Mouse (Mus musculus): ENCODE measurements around the gene Arhgap8. TPM values are rescaled to one million over a fixed set of nuclear protein-coding genes. Genes with fewer than 3 reads are reported as not detected.

Arhgap8 gene
- 0.46 TPM in 1 of 2 replicates, not detected in the other for polyA plus RNA-seq (2014; fragmentation: Nextera tagmentation; extraction: Ambion mirVana)

- 2% methylated on average over 22 of the region's 24 CpGs for WGBS
- no peak for DNase-seq
- ATAC-seq (ENCODE audit: low FRiP score, low TSS enrichment) = no peak
Observed at GRCm38 (mm10) chr15:84719791-84720190, at the start of gene Arhgap8. Gene Arhgap8, plus strand, starts transcription at chr15:84720052.

GRCm38 (mm10) chr15:84670657-84671055 is 49.2 kb upstream of the Arhgap8 start:
- Histone ChIP-seq H3K4me2 (ENCODE audit: low read length) (no peak overlapping the region), H3K27me3 (ENCODE audit: control insufficient read depth, insufficient read depth, low read length) (no peaks in the 10 kb centered on the region), H3K27ac (replicated peaks; ENCODE audit: low read depth, low read length) (no peak overlapping the region), H3K9ac (replicated peaks; ENCODE audit: low read length) (no peak overlapping the region), H3K4me3 (replicated peaks; ENCODE audit: low read depth, low read length) (no peak overlapping the region), H3K36me3 (ENCODE audit: control insufficient read depth, insufficient read depth, low read length) (no peaks in the 10 kb centered on the region), H3K4me1 (ENCODE audit: control insufficient read depth, insufficient read depth, low read length) (no peaks in the 10 kb centered on the region), H3K9me3 (ENCODE audit: control insufficient read depth, low read length) (no peaks in the 10 kb centered on the region)
- DNase-seq (no peak), ATAC-seq (ENCODE audit: low FRiP score, low TSS enrichment) (no peak)
- 85% methylated on average over 4 of the region's 4 CpGs for WGBS

More at GRCm38 (mm10) chr15:84719791-84720190, at the start of gene Arhgap8:
- Histone ChIP-seq H3K9me3 (ENCODE audit: control insufficient read depth, low read length) (no peaks in the 10 kb centered on the region), H3K4me1 (ENCODE audit: control insufficient read depth, insufficient read depth, low read length) (0 out of 2 replicates have a peak, but pooled peaks cover 9% of the 10 kb centered on the region), H3K9ac (replicated peaks; ENCODE audit: low read length) (no peak within 1 kb of the TSS), H3K36me3 (ENCODE audit: control insufficient read depth, insufficient read depth, low read length) (no peaks in the 10 kb centered on the region), H3K4me2 (ENCODE audit: low read length) (peak within 1 kb of the TSS; percentile 22), H3K4me3 (replicated peaks; ENCODE audit: low read depth, low read length) (0 out of 2 replicates have a peak within 1 kb of the TSS, but pooled peaks have one; percentile 2), H3K27ac (replicated peaks; ENCODE audit: low read depth, low read length) (no peak within 1 kb of the TSS), H3K27me3 (ENCODE audit: control insufficient read depth, insufficient read depth, low read length) (peaks cover 26% of the 10 kb centered on the region)

DNA sequence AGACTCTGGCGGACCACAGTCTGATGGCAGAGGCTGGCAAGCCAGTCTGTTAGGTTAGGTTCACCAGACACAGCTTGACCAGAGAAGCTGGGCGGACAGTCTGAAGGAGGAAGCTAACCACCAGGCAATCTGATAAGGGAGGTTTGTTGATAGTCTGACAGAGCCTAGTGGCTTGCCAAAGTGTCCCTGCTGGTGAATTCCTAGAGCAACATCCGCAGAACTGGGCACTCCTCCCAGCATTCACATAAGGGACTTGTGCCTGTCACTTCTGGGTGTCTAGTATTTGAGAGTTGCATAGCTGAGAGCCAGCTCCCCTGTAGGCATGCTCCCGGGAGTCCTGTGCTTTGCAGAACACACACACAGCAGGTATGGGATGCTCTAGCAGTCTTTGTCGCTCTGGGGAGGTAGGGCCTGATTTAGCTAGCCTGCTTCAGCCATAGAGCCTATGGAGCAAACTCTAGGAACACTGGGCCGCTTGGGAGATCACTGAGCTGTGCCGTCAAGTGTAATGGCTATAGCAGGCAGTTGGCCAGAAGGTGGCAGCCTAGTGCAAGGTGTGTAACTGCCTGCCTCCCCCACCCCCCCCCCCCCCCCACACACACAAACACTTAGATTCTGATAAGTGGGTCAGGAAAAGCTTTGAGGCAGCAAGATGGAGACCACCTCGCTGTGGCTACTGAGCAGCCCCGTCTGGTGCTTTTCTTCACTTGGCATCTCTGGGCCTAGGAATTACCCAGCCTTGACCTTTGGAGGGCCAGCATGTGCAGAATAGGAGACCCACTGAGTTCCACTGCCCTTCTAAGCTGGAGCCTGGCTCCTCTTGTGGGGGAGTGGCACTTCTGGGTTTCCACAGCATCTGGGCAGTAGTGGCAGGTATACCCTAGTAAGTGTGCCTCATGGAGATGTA is 48.2 kb upstream of the Arhgap8 start:
- H3K9me3 ChIP-seq (ENCODE audit: control insufficient read depth, low read length) = no peaks in the 10 kb centered on the region
- H3K27ac ChIP-seq (replicated peaks; ENCODE audit: low read depth, low read length) = no peak overlapping the region
- H3K4me2 ChIP-seq (ENCODE audit: low read length) = no peak overlapping the region
- H3K27me3 ChIP-seq (ENCODE audit: control insufficient read depth, insufficient read depth, low read length) = no peaks in the 10 kb centered on the region
- ATAC-seq (ENCODE audit: low FRiP score, low TSS enrichment) = no peak
- no peak overlapping the region for H3K4me3 ChIP-seq (replicated peaks; ENCODE audit: low read depth, low read length)
- no peaks in the 10 kb centered on the region for H3K36me3 ChIP-seq (ENCODE audit: control insufficient read depth, insufficient read depth, low read length)
- DNase-seq = peak; percentile 67
- no peak overlapping the region for H3K9ac ChIP-seq (replicated peaks; ENCODE audit: low read length)
- WGBS = 50% methylated on average over 9 of the region's 9 CpGs
- H3K4me1 ChIP-seq (ENCODE audit: control insufficient read depth, insufficient read depth, low read length) = no peaks in the 10 kb centered on the region

GRCm38 (mm10) chr15:84672308-84672615 is 47.6 kb upstream of the Arhgap8 start:
- no peak for ATAC-seq (ENCODE audit: low FRiP score, low TSS enrichment)
- Histone ChIP-seq H3K4me1 (ENCODE audit: control insufficient read depth, insufficient read depth, low read length) (no peaks in the 10 kb centered on the region), H3K36me3 (ENCODE audit: control insufficient read depth, insufficient read depth, low read length) (no peaks in the 10 kb centered on the region), H3K4me2 (ENCODE audit: low read length) (no peak overlapping the region), H3K9ac (replicated peaks; ENCODE audit: low read length) (no peak overlapping the region), H3K27me3 (ENCODE audit: control insufficient read depth, insufficient read depth, low read length) (no peaks in the 10 kb centered on the region), H3K9me3 (ENCODE audit: control insufficient read depth, low read length) (no peaks in the 10 kb centered on the region), H3K27ac (replicated peaks; ENCODE audit: low read depth, low read length) (no peak overlapping the region), H3K4me3 (replicated peaks; ENCODE audit: low read depth, low read length) (no peak overlapping the region)
- WGBS = 86% methylated on average over 4 of the region's 4 CpGs
- DNase-seq = no peak

GRCm38 (mm10) chr15:84672616-84673015 is 47.2 kb upstream of the Arhgap8 start:
- Histone ChIP-seq H3K4me2 (ENCODE audit: low read length) (no peak overlapping the region), H3K4me3 (replicated peaks; ENCODE audit: low read depth, low read length) (no peak overlapping the region), H3K9ac (replicated peaks; ENCODE audit: low read length) (no peak overlapping the region), H3K27me3 (ENCODE audit: control insufficient read depth, insufficient read depth, low read length) (no peaks in the 10 kb centered on the region), H3K4me1 (ENCODE audit: control insufficient read depth, insufficient read depth, low read length) (no peaks in the 10 kb centered on the region), H3K27ac (replicated peaks; ENCODE audit: low read depth, low read length) (no peak overlapping the region), H3K9me3 (ENCODE audit: control insufficient read depth, low read length) (no peaks in the 10 kb centered on the region), H3K36me3 (ENCODE audit: control insufficient read depth, insufficient read depth, low read length) (no peaks in the 10 kb centered on the region)
- no peak for DNase-seq
- WGBS = 68% methylated on average over 3 of the region's 3 CpGs
- ATAC-seq (ENCODE audit: low FRiP score, low TSS enrichment) = no peak

DNA sequence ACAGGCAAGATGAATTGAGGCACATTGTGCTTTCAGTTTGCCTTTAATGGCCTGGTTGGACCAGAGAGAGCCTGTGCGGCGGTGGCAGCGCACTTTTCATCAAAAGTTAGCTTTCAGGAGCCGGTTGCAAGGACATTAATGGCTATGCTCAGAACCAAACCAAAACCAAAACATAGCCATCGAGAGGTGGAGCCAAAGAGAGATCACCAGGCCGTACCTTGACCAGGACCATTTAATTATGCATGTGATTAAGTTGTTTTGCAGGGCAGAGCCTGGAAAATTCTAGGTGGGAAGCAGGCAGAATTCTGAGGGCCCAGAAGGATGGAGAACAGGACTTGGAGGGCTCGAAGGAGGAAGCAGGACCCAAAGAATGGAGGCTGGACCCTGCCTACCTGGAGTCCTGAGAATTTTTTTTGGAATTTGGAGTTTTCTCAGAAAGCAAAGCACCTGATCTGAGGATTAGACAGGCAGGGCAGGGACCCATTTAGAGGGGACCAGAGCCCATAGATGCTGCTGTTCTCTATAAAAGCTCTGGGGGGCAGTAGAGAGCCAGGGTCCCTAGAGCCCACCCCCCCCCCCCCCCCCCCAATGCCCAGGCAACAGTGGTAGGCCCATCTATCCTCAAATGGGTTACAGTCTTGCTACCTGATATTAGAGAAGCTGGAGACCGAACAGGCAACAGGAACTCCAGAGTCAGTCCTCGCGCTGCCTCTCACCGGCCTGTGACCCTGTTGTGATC is 45.4 kb upstream of the Arhgap8 start:
- Histone ChIP-seq H3K4me3 (replicated peaks; ENCODE audit: low read depth, low read length) (no peak overlapping the region), H3K27me3 (ENCODE audit: control insufficient read depth, insufficient read depth, low read length) (no peaks in the 10 kb centered on the region), H3K9me3 (ENCODE audit: control insufficient read depth, low read length) (no peaks in the 10 kb centered on the region), H3K27ac (replicated peaks; ENCODE audit: low read depth, low read length) (no peak overlapping the region), H3K9ac (replicated peaks; ENCODE audit: low read length) (no peak overlapping the region), H3K36me3 (ENCODE audit: control insufficient read depth, insufficient read depth, low read length) (no peaks in the 10 kb centered on the region), H3K4me1 (ENCODE audit: control insufficient read depth, insufficient read depth, low read length) (no peaks in the 10 kb centered on the region), H3K4me2 (ENCODE audit: low read length) (no peak overlapping the region)
- no peak for DNase-seq
- no peak for ATAC-seq (ENCODE audit: low FRiP score, low TSS enrichment)
- 86% methylated on average over 11 of the region's 11 CpGs for WGBS

GRCm38 (mm10) chr15:84675317-84675716 is 44.5 kb upstream of the Arhgap8 start:
- ATAC-seq (ENCODE audit: low FRiP score, low TSS enrichment) (no peak), DNase-seq (no peak)
- H3K4me3 ChIP-seq (replicated peaks; ENCODE audit: low read depth, low read length) = no peak overlapping the region
- no peak overlapping the region for H3K27ac ChIP-seq (replicated peaks; ENCODE audit: low read depth, low read length)
- 76% methylated on average over 8 of the region's 8 CpGs for WGBS
- H3K27me3 ChIP-seq (ENCODE audit: control insufficient read depth, insufficient read depth, low read length) = peaks cover 6% of the 10 kb centered on the region
- H3K9ac ChIP-seq (replicated peaks; ENCODE audit: low read length) = no peak overlapping the region
- H3K9me3 ChIP-seq (ENCODE audit: control insufficient read depth, low read length) = no peaks in the 10 kb centered on the region
- H3K36me3 ChIP-seq (ENCODE audit: control insufficient read depth, insufficient read depth, low read length) = no peaks in the 10 kb centered on the region
- no peaks in the 10 kb centered on the region for H3K4me1 ChIP-seq (ENCODE audit: control insufficient read depth, insufficient read depth, low read length)
- no peak overlapping the region for H3K4me2 ChIP-seq (ENCODE audit: low read length)

DNA sequence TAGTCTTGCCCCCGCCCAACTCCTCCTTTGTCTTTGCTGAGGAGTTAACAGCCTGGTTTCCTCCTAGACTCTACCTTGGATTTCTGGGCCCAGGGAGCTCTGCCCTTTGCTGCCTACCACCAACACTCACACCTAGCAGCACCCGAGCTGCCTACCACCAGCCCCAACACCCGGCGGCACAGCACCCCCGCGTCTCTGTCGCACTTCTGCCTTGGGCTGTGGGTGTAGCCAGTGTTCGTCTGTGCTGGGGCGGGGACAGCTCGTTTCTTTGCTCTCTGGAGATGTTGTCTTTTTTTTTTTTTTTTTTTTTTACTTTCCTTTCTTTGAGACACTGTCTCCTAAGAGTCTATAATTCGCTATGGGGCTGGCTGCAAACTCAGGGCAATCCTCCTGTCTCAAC is 41.9 kb upstream of the Arhgap8 start:
- H3K9me3 ChIP-seq (ENCODE audit: control insufficient read depth, low read length) = no peaks in the 10 kb centered on the region
- H3K4me3 ChIP-seq (replicated peaks; ENCODE audit: low read depth, low read length) = no peak overlapping the region
- no peak overlapping the region for H3K4me2 ChIP-seq (ENCODE audit: low read length)
- WGBS = 68% methylated on average over 11 of the region's 11 CpGs
- H3K4me1 ChIP-seq (ENCODE audit: control insufficient read depth, insufficient read depth, low read length) = peaks cover 6% of the 10 kb centered on the region; the same call in 1 of the 2 replicates
- H3K27ac ChIP-seq (replicated peaks; ENCODE audit: low read depth, low read length) = no peak overlapping the region
- no peaks in the 10 kb centered on the region for H3K36me3 ChIP-seq (ENCODE audit: control insufficient read depth, insufficient read depth, low read length)
- peaks cover 30% of the 10 kb centered on the region for H3K27me3 ChIP-seq (ENCODE audit: control insufficient read depth, insufficient read depth, low read length)
- no peak overlapping the region for H3K9ac ChIP-seq (replicated peaks; ENCODE audit: low read length)
- ATAC-seq (ENCODE audit: low FRiP score, low TSS enrichment) (no peak), DNase-seq (no peak)

Measured in midbrain, embryonic 14.5 days (tissue).